Mouse (Mus musculus): ENCODE data around the gene Sufu.

DNA sequence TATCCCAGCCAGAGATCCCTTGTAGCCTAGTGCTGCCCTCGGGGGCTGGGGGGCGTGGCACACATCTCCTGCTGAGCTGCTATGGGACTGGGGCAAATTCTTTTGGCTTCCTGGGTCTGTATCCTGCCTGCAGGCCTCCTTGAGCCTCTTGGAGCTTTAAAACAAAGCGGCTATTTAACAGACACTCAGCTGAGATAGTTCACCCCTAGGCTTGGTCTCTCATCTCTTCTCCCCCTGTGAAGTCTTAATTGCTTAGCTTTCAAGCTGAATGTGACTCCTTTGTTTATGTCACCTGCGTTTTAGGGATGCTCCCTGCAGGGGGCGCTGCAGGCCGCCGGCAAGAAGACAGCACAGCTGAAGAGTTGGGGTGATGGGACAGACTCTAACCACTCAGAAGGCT, 38.8 kb downstream of the Sufu start:
- no peak for TF ChIP-seq POLR2A (IDR thresholded peaks at IDR 0.05; ENCODE audit: insufficient read depth, low read depth, low read length)
- TF ChIP-seq CTCF (IDR thresholded peaks at IDR 0.05) = peak; percentile 53
- no peak for TF ChIP-seq EP300 (IDR thresholded peaks at IDR 0.05; ENCODE audit: insufficient read depth, low read depth, low read length)

Measured in heart, adult 2 months (tissue).